Mouse (Mus musculus) T-helper 2 cell (primary cell): ENCODE measurements around the gene Cpsf4.
"Not testable (repeated sequence)": the region's sequence is repeated elsewhere in the genome, so short reads cannot be mapped to it uniquely, and the experiment has no call there.

ENCODE experiments used
- in situ Hi-C: fragments of 300-600 bp; cut with MboI, MseI; formaldehyde crosslinking; loops from one replicate; pipeline ENCODE4 v1.15.1; 2025; ENCODE audit warnings: high pct_unique_total_duplicates

Gene Cpsf4

GRCm38 (mm10) chr5:145166536-145167305 is at the start of gene Cpsf4, which contains the start of gene Ptcd1:
Gene Cpsf4 (plus strand): TSS chr5:145167213.
Gene Ptcd1 (minus strand): TSS chr5:145167108.
- in situ Hi-C loops: loop anchor here (10.0 kb wide), 1 partner anchor 202 kb away; the partner anchor contains the start of gene Smurf1

- in situ Hi-C loops: no loop called here
These were observed 49.0 kb upstream of the Cpsf4 start for GRCm38 (mm10) chr5:145118005-145118404.

GRCm38 (mm10) chr5:145118461-145118860 is 48.6 kb upstream of the Cpsf4 start:
- in situ Hi-C loops: no loop called here

DNA sequence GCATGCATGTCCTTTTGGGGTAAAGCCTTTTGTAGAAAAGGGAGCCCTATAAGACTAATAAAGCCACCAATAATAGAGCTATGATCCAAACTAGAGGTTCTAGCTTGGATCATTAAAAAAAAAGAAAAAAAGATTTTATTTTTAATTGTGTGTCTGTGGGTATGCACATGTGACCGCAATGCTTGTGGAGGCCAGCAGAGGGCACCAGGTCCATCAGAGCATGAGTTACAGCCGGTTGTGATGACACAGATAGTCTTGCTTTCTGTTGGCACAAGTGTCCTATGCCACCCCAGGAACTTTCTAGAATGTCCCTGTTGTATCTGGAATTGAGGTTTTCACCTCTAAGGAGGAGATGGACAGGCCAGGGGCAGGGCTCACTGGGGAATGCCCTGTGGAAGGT is 47.6 kb upstream of the Cpsf4 start:
- in situ Hi-C loops: no loop called here

DNA sequence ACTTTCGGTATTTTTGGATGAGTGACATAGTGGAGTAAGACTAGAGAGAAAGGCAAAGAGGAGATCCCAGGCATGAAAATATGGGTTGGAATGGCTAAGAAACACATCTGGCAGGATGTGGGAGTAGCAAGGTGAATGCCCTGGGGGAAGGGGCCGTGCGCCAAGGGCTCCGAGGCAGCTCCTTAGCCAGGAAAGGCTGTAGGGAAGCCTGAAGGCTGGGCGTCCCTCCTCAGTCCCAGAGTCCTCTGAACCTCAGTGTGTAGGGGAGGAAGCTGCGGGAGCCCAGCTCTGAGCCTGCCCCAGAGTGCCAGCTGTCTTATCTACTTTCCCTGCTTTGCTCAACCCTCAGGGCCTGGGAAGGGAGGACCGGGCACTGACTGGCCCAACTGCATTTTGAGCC is 46.1 kb upstream of the Cpsf4 start:
- in situ Hi-C loops: no loop called here

DNA sequence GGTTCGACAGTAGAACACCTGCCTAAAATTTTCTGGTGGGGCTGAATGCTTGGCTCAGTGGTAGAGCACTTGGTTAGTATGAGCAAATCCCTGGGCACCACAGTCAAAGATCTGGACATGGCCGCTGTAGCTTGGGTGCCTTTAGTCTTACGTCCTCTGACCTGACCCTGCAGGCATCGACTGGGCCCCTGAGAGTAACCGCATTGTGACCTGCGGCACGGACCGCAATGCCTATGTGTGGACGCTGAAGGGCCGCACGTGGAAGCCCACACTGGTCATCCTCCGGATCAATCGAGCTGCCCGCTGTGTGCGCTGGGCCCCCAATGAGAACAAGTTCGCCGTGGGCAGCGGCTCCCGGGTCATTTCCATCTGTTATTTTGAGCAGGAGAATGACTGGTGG is 43.6 kb upstream of the Cpsf4 start:
- in situ Hi-C loops: no loop called here

DNA sequence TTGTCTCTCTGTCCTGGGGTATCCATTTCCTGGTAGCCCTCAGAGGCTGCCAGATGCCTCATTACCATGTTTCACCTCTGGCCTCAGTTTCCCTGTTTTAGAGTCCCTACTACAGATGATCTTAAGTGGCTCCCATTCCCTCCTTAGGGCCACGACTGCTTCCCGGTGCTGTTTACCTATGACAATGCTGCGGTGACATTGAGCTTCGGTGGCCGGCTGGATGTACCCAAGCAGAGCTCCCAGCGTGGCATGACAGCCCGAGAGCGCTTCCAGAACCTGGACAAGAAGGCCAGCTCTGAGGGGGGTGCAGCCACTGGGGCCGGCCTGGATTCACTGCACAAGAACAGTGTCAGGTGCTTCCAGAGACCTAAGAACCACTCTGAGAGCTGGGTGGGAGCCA is 40.4 kb upstream of the Cpsf4 start:
- in situ Hi-C loops: no loop called here

- in situ Hi-C loops: no loop called here
These were observed 37.9 kb upstream of the Cpsf4 start for GRCm38 (mm10) chr5:145129124-145129523.

DNA sequence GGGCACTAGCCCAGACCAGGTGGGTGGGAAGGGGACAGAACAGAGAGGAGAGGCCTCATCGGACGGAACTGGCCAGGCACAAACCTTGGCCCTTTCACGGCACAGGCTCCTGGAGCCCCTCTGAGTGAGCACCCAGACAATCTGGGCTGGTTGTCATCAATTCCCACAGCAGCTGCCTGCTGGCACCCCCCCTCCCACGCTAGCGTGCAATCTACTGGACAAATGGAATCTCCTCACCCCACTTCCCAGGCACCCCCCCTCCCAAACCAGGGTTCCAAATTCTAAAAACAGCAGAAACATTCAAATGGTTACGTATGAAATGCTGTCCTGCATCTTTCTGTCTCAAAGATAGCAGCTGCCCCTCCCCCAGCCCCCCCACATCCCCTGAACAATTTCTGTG is 37.2 kb upstream of the Cpsf4 start:
- in situ Hi-C loops: not testable (repeated sequence)

- in situ Hi-C loops: no loop called here
These were observed 36.8 kb upstream of the Cpsf4 start for GRCm38 (mm10) chr5:145130191-145130590.

- in situ Hi-C loops: no loop called here
These were observed 36.0 kb upstream of the Cpsf4 start for GRCm38 (mm10) chr5:145130995-145131394.

GRCm38 (mm10) chr5:145133275-145133674 is 33.7 kb upstream of the Cpsf4 start:
- in situ Hi-C loops: not testable (repeated sequence)

DNA sequence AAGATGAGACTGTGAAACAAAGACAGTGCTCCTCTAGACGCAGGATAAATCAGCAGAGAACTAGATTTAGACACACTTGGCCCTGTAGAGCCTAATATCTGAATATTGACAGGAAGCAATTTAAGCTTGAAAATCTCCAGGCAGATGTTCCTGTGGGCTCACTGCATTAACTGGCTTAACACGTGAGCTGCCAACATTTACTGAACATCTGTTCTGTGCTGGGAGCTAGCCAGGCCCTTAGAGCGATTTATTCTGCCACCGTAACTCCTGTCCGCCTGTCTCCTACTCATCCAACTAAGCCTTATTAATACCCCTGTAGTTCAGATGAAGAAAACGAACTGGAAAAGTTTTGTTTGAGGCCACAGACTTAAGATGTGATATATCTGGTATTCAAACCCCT is 28.2 kb upstream of the Cpsf4 start:
- in situ Hi-C loops: no loop called here

DNA sequence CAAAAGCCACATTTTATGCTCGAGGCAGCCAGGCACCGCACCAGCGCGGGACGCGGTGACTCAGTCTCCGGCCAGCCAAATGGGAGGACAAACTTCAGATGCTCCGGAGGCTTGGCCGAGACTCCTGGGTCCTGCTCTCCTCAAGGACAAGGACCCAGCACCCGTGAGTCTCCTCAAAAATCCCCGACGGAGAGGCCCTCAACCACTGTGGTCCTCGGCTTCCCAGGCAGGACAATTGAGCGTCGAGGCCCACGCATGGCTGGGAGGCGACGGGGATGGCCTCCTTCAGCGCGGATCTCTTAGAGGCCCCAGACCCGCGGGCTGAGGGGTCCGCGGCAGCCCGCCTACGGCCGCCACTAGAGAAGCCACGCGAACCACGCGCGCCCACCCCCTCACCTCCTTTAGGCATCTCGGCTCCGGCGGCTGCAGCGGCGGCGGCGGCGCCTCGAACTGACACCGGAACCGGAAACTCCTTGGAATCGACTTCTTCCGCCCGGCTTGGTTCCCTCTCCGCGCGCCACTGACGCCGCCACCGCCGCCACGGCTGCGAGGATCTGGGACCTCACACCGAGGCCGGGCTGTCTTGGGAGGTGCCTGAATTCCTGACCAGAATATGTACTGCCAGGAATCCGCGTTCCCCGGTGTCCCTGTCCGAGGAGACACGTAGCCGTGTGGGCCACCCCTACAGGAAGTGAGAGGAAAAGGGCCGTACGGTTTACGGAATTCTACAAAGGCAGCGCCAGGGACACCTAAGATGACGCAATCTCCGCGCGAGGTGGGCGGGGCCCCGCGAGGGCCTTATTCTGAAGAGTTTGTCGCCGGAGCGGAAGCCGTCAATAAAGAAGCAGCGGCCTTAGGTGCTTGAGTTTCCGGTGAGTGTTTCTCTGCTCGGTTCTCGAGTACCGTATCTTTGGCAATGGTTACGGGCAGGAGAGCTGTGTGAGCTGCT is 27.2 kb upstream of the Cpsf4 start, which contains the start of the genes Pdap1 and Bud31:
Gene Pdap1 (minus strand): TSS at position 668 of the 949 bp plus-strand sequence.
Gene Bud31 (plus strand): TSS at position 792 of the 949 bp plus-strand sequence.
- in situ Hi-C loops: no loop called here

DNA sequence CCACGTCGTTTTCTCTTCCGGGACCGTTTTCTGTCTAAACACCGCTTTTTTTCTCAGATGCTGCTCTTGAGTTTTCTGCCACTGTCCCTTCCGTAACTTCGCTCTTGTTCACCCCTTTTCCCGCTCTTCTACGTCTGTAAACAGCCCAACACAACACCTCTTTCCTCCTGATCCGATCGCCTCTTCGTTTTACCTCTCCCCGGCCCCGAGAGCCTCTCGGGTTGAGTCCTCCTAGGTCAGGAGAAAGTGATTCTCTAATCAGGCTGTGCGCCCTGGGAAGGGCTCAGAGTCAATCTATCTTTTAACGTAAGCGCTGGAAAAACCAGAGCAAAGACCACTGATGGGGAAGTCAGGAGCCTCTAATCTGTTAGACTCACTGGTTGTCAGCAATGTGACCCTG is 26.4 kb upstream of the Cpsf4 start:
- in situ Hi-C loops: no loop called here

DNA sequence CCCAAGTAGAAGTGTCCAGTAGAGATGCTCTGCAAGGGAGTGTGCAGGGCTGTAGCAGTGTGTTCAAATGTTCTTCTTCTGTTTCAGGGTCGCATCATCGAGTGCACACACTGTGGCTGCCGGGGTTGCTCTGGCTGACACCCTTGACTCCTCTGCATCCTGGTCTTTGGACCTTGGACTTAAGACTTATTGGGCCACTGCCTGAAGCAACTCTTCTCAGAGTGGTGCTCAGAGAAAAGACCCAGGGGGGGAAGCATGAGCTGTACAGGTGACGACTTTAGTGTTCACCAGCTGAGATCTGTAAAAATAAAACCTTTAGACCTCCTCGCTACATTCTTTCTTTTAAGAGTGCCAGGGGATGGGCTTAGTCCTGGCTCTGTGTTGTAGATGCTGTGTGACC is 19.3 kb upstream of the Cpsf4 start:
- in situ Hi-C loops: no loop called here

DNA sequence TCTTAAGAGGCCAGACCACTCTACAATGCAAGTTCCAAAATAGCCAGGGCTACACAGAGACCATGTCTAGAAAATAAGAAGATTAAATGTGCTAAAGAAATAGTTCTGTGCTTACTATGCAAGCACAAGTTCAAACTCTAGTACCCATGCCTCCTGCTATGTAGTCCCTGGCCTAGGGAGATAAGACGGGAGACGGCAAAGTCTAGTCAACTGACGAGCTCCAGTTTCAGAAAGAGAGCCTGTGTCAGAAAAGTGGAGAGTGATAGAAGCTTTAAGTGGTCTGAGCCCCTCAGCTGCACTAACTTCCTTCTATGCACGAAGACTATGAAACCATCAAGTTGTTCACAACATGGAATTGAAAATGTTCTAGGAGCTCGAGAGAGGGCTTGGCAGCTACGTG is 17.7 kb upstream of the Cpsf4 start:
- in situ Hi-C loops: no loop called here

GRCm38 (mm10) chr5:145152690-145153089 is 14.3 kb upstream of the Cpsf4 start:
- in situ Hi-C loops: no loop called here

GRCm38 (mm10) chr5:145161361-145161760 is 5.7 kb upstream of the Cpsf4 start:
- in situ Hi-C loops: loop anchor here (10.0 kb wide), 1 partner anchor 197 kb away; the partner anchor contains the start of gene Smurf1

DNA sequence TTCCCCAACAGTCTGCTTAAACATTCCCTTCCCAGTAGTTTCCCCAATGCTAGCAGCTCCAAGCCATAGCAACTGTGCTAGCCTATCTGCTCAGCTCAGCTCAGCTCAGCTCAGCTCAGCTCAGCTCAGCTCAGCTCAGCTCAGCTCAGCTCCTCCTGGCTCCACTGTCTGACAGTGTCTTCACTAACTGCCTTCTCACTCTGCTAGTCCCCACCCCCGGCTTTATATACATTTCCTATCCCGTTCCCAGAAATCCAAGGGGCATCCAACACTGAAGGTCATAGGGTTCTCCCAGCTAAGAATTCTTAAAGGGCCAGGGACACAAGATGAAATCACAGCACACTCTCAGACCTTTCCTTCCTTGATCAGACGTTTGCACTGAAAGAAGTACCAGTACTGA is 2.3 kb upstream of the Cpsf4 start:
- in situ Hi-C loops: loop anchor here (10.0 kb wide), 1 partner anchor 200 kb away; the partner anchor contains the start of gene Smurf1

- in situ Hi-C loops: loop anchor here (10.0 kb wide), 1 partner anchor 200 kb away; the partner anchor contains the start of gene Smurf1
These were observed 1.8 kb upstream of the Cpsf4 start for GRCm38 (mm10) chr5:145165184-145165583.

DNA sequence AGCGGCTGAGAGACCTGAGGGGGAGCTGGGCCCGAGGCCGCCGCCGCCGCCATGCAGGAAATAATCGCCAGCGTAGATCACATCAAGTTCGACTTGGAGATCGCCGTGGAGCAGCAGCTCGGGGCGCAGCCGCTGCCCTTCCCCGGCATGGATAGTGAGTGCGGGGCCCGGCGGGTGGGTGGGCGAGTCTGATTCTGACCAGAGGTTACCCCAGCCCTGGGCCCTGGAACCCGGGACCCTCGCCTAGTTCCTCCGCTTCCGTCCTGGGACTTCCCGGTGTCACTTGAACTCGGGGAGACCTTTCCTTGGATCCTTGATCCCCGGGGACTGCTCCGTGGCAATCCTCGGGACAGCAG is 271 bp downstream of the Cpsf4 start:
- in situ Hi-C loops: loop anchor here (10.0 kb wide), 1 partner anchor 202 kb away; the partner anchor contains the start of gene Smurf1
